Mouse (Mus musculus) kidney, adult 10 weeks (tissue): ENCODE results near the gene Agr3. TPM values are rescaled to one million over a fixed set of nuclear protein-coding genes. Genes with fewer than 3 reads are reported as not detected.

Experiments
- polyA plus RNA-seq: library from polyadenylated mRNA; stranded (reverse); fragments of 350-450 nt; fragmentation: Illumina TruSeq; extraction: RNeasy Lipid Tissue Mini Kit (QIAGEN cat#74804); gene quantifications from one replicate; pipeline ENCODE4 v1.2.3, GENCODE M21; 2014; ENCODE audit warnings: low read depth, low replicate concordance

Agr3 gene
- polyA plus RNA-seq: not detected

DNA sequence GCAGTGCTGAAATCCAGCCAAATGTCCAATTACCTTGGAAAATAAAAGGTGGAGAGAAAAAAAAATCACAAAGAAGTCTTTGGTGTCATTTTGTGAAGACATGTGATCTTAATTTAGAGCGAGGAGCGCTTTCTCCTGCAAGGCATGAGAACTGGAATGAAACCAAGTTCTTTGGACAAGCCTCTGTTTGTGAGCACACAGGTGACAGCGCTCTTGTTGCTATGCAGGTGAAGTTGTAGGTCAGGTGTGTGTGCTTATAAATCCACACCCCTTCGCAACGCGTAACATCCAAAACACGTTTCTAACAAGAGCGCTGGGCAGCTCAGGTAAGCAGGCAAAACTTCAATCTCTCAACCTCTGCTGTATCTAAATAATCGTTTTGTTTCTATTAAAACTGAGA lies at the start of gene Agr3:
TSS of gene Agr3 (plus strand) at position 219 of the 400 bp plus-strand sequence.

DNA sequence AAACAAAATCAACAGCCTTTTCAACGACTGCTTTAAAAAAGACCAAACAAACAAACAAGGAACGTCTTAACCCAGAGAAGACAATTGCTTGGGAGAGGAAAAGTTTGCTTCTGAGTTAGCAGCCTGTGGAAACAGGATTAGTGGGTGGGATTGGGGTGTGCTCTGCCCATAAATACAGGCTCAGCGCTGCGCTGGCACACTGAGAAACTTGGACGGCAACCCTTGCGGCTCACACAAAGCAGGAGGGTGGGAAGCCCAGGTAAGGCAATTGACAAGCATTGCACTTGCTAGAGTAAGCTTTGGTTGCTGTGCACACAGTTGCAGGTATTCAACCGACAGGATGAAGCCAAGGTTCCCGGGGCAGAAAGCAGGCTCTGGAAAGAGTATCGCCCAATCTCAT lies 67.3 kb downstream of the Agr3 start, which contains the start of gene Agr2:
TSS of gene Agr2 (plus strand) at position 197 of the 400 bp plus-strand sequence.

Other genes with a start within 250 kb of the Agr3 start
- gene Agr2, start 67.3 kb downstream of the Agr3 start, polyA plus RNA-seq: not detected
- gene Tspan13, start 116.9 kb downstream of the Agr3 start, polyA plus RNA-seq: 29.1 TPM
- gene Ankmy2, start 231.5 kb downstream of the Agr3 start, polyA plus RNA-seq: 49.2 TPM
- gene Bzw2, start 232.5 kb downstream of the Agr3 start, polyA plus RNA-seq: 30.9 TPM